Mouse (Mus musculus) kidney, postnatal 0 days (tissue): ENCODE measurements at regions not wholly inside any gene's neighbourhood (a gene's known extent, or its start where the extent isn't known, plus 50 kb on each side); places are given as distances from the start of the nearest gene placed in this dataset.
A peak's percentile ranks its signal among the peaks of the same experiment; 100 is the strongest.

Experiments used
- ATAC-seq: fragments of 200-750 bp; cut with Nextera tagmentation; replicated peaks from 2 replicates; pipeline ENCODE4 v1.8.0; 2017; ENCODE audit warnings: low read depth, moderate number of reproducible peaks, moderate TSS enrichment, moderate library complexity; ENCODE audit not compliant: low FRiP score
- DNase-seq: peaks from one replicate; pipeline ENCODE4 v3.0.0-alpha.2; 2016; ENCODE audit warnings: low spot score
- H3K27ac ChIP-seq: fragments of 300-500 bp; sonication (generic); 2 replicates; pipeline ENCODE4 v1.5.1; 2014; ENCODE audit warnings: mild to moderate bottlenecking
- H3K27me3 ChIP-seq: fragments of 300-500 bp; sonication (generic); 2 replicates; pipeline ENCODE4 v1.6.1; 2014; ENCODE audit warnings: low read length, mixed read lengths; ENCODE audit not compliant: insufficient read depth
- H3K36me3 ChIP-seq: fragments of 300-500 bp; sonication (generic); 2 replicates; pipeline ENCODE4 v1.6.1; 2014; ENCODE audit warnings: low read length, mixed read lengths; ENCODE audit not compliant: insufficient read depth
- H3K4me1 ChIP-seq: fragments of 300-500 bp; sonication (generic); replicated peaks from 2 replicates; pipeline ENCODE4 v1.6.1; 2014; ENCODE audit warnings: antibody characterized with exemption, low read length, mixed read lengths; ENCODE audit not compliant: insufficient read depth
- H3K4me2 ChIP-seq: fragments of 300-500 bp; sonication (generic); 2 replicates; pipeline ENCODE4 v1.6.1; 2014; ENCODE audit warnings: mild to moderate bottlenecking, low read length, moderate library complexity, mixed read lengths
- H3K4me3 ChIP-seq: fragments of 300-500 bp; sonication (generic); replicated peaks from 2 replicates; pipeline ENCODE4 v1.5.1; 2014; ENCODE audit warnings: low read depth, low read length
- H3K9ac ChIP-seq: fragments of 300-500 bp; sonication (generic); 2 replicates; pipeline ENCODE4 v1.6.1; 2014; ENCODE audit warnings: low read depth, low read length
- H3K9me3 ChIP-seq: fragments of 300-500 bp; sonication (generic); replicated peaks from 2 replicates; pipeline ENCODE4 v1.6.1; 2016; ENCODE audit warnings: low read length, inconsistent platforms, mixed read lengths
- CTCF ChIP-seq: IDR thresholded peaks from 2 replicates; pipeline ENCODE4 v1.5.1; 2016; ENCODE audit warnings: antibody characterized with exemption, low read depth, mild to moderate bottlenecking, moderate library complexity
- WGBS: fragments of 180-500 bp; shearing (Covaris S2); extraction: QIAGEN DNeasy Blood & Tissue Kit; methylation state at CpG from one replicate; pipeline ENCODE4 v1.1.7; 2014; 5-methylcytosine and 5-hydroxymethylcytosine counted together

- Histone ChIP-seq H3K4me3 (no peak overlapping the region), H3K9ac (no peak overlapping the region), H3K36me3 (no peaks in the 10 kb centered on the region), H3K4me1 (no peaks in the 10 kb centered on the region), H3K27ac (no peak overlapping the region), H3K9me3 (no peaks in the 10 kb centered on the region), H3K4me2 (no peak overlapping the region), H3K27me3 (no peaks in the 10 kb centered on the region)
- no peak for ATAC-seq
- no peak for TF ChIP-seq CTCF
- peak; percentile 12 for DNase-seq
- 50% methylated on average over 5 of the region's 5 CpGs for WGBS
These were observed 737.6 kb upstream of the Sox9 start for GRCm38 (mm10) chr11:112044455-112044854.

GRCm38 (mm10) chr11:112045353-112045752 lies 736.7 kb upstream of the Sox9 start:
- WGBS = 50% methylated on average over 2 of the region's 2 CpGs

GRCm38 (mm10) chr11:112050362-112050761 lies 731.7 kb upstream of the Sox9 start:
- Histone ChIP-seq H3K4me1 (no peaks in the 10 kb centered on the region), H3K4me3 (no peak overlapping the region), H3K9ac (no peak overlapping the region), H3K36me3 (no peaks in the 10 kb centered on the region), H3K4me2 (no peak overlapping the region), H3K27me3 (no peaks in the 10 kb centered on the region), H3K27ac (no peak overlapping the region), H3K9me3 (no peaks in the 10 kb centered on the region)
- ATAC-seq (no peak), DNase-seq (no peak)
- no peak for TF ChIP-seq CTCF
- WGBS = 72% methylated on average over 7 of the region's 7 CpGs

More at GRCm38 (mm10) chr11:112045353-112045752, 736.7 kb upstream of the Sox9 start:
- Histone ChIP-seq H3K4me3 (no peak overlapping the region), H3K4me2 (no peak overlapping the region), H3K4me1 (no peaks in the 10 kb centered on the region), H3K9ac (no peak overlapping the region), H3K9me3 (no peaks in the 10 kb centered on the region), H3K27me3 (no peaks in the 10 kb centered on the region), H3K36me3 (no peaks in the 10 kb centered on the region), H3K27ac (no peak overlapping the region)
- TF ChIP-seq CTCF = no peak
- DNase-seq (no peak), ATAC-seq (no peak)

GRCm38 (mm10) chr11:112055591-112055990 lies 726.4 kb upstream of the Sox9 start:
- DNase-seq (no peak), ATAC-seq (no peak)
- H3K27me3 ChIP-seq = no peaks in the 10 kb centered on the region
- H3K36me3 ChIP-seq = no peaks in the 10 kb centered on the region
- H3K4me3 ChIP-seq = no peak overlapping the region
- no peak overlapping the region for H3K27ac ChIP-seq
- H3K4me1 ChIP-seq = no peaks in the 10 kb centered on the region
- 41% methylated on average over 6 of the region's 6 CpGs for WGBS
- no peaks in the 10 kb centered on the region for H3K9me3 ChIP-seq
- H3K9ac ChIP-seq = no peak overlapping the region
- no peak overlapping the region for H3K4me2 ChIP-seq
- no peak for TF ChIP-seq CTCF

GRCm38 (mm10) chr11:112067176-112067575 lies 714.8 kb upstream of the Sox9 start:
- Histone ChIP-seq H3K27ac (no peak overlapping the region), H3K4me1 (no peaks in the 10 kb centered on the region), H3K36me3 (no peaks in the 10 kb centered on the region), H3K9me3 (no peaks in the 10 kb centered on the region), H3K9ac (no peak overlapping the region), H3K4me2 (no peak overlapping the region), H3K4me3 (no peak overlapping the region), H3K27me3 (no peaks in the 10 kb centered on the region)
- TF ChIP-seq CTCF = peak; percentile 46; the same call in 1 of the 2 replicates
- WGBS = 73% methylated on average over 3 of the region's 3 CpGs
- DNase-seq (no peak), ATAC-seq (no peak)

- WGBS = 82% methylated on average over 4 of the region's 4 CpGs
- Histone ChIP-seq H3K9ac (no peak overlapping the region), H3K4me1 (no peaks in the 10 kb centered on the region), H3K9me3 (no peaks in the 10 kb centered on the region), H3K36me3 (no peaks in the 10 kb centered on the region), H3K4me2 (no peak overlapping the region), H3K27me3 (no peaks in the 10 kb centered on the region), H3K4me3 (no peak overlapping the region), H3K27ac (no peak overlapping the region)
- no peak for TF ChIP-seq CTCF
- DNase-seq (no peak), ATAC-seq (no peak)
These were observed 713.2 kb upstream of the Sox9 start for GRCm38 (mm10) chr11:112068821-112069220.

GRCm38 (mm10) chr11:112071571-112071970 lies 710.5 kb upstream of the Sox9 start:
- H3K4me2 ChIP-seq = no peak overlapping the region
- H3K4me3 ChIP-seq = no peak overlapping the region
- no peak for TF ChIP-seq CTCF
- H3K9ac ChIP-seq = no peak overlapping the region
- DNase-seq = no peak
- no peaks in the 10 kb centered on the region for H3K36me3 ChIP-seq
- no peaks in the 10 kb centered on the region for H3K27me3 ChIP-seq
- H3K27ac ChIP-seq = no peak overlapping the region
- no peaks in the 10 kb centered on the region for H3K9me3 ChIP-seq
- ATAC-seq = no peak
- 88% methylated on average over 7 of the region's 7 CpGs for WGBS
- H3K4me1 ChIP-seq = no peaks in the 10 kb centered on the region
